Mouse (Mus musculus): ENCODE measurements at regions not wholly inside any gene's neighbourhood (a gene's known extent, or its start where the extent isn't known, plus 50 kb on each side); places are given as distances from the start of the nearest gene placed in this dataset.

GRCm38 (mm10) chr11:31531416-31531815 is 140.3 kb downstream of the Bod1 start:
- Histone ChIP-seq H3K27ac (replicated peaks; ENCODE audit: low read depth, low read length) (no peak overlapping the region), H3K36me3 (ENCODE audit: control insufficient read depth, insufficient read depth, low read length) (no peaks in the 10 kb centered on the region), H3K9ac (ENCODE audit: low read depth, low read length, severe bottlenecking) (no peak overlapping the region), H3K4me3 (replicated peaks; ENCODE audit: low read length) (no peak overlapping the region), H3K27me3 (ENCODE audit: control insufficient read depth, insufficient read depth, low read length) (no peaks in the 10 kb centered on the region), H3K9me3 (ENCODE audit: control insufficient read depth, low read length) (no peaks in the 10 kb centered on the region), H3K4me2 (replicated peaks; ENCODE audit: low read depth, low read length, severe bottlenecking) (no peak overlapping the region), H3K4me1 (ENCODE audit: control insufficient read depth, insufficient read depth, low read length) (no peaks in the 10 kb centered on the region)
- no peak for ATAC-seq (ENCODE audit: low FRiP score, low read depth)
- WGBS: 95% methylated on average over 2 of the region's 2 CpGs
- TF ChIP-seq POLR2A (IDR thresholded peaks at IDR 0.05; ENCODE audit: borderline replicate concordance, extremely low read depth, insufficient read depth, insufficient read length): no peak
- no peak for DNase-seq (ENCODE audit: low spot score)

GRCm38 (mm10) chr11:31530851-31531250 is 140.8 kb downstream of the Bod1 start:
- ATAC-seq (ENCODE audit: low FRiP score, low read depth) (no peak), DNase-seq (ENCODE audit: low spot score) (no peak)
- H3K4me2 ChIP-seq (replicated peaks; ENCODE audit: low read depth, low read length, severe bottlenecking): no peak overlapping the region
- WGBS: 67% methylated on average over 3 of the region's 3 CpGs
- no peaks in the 10 kb centered on the region for H3K36me3 ChIP-seq (ENCODE audit: control insufficient read depth, insufficient read depth, low read length)
- no peak overlapping the region for H3K4me3 ChIP-seq (replicated peaks; ENCODE audit: low read length)
- no peaks in the 10 kb centered on the region for H3K9me3 ChIP-seq (ENCODE audit: control insufficient read depth, low read length)
- no peaks in the 10 kb centered on the region for H3K4me1 ChIP-seq (ENCODE audit: control insufficient read depth, insufficient read depth, low read length)
- no peak for TF ChIP-seq POLR2A (IDR thresholded peaks at IDR 0.05; ENCODE audit: borderline replicate concordance, extremely low read depth, insufficient read depth, insufficient read length)
- no peak overlapping the region for H3K27ac ChIP-seq (replicated peaks; ENCODE audit: low read depth, low read length)
- no peaks in the 10 kb centered on the region for H3K27me3 ChIP-seq (ENCODE audit: control insufficient read depth, insufficient read depth, low read length)
- no peak overlapping the region for H3K9ac ChIP-seq (ENCODE audit: low read depth, low read length, severe bottlenecking)

- H3K4me2 ChIP-seq (replicated peaks; ENCODE audit: low read depth, low read length, severe bottlenecking): no peak overlapping the region
- H3K4me3 ChIP-seq (replicated peaks; ENCODE audit: low read length): no peak overlapping the region
- no peak overlapping the region for H3K27ac ChIP-seq (replicated peaks; ENCODE audit: low read depth, low read length)
- H3K36me3 ChIP-seq (ENCODE audit: control insufficient read depth, insufficient read depth, low read length): no peaks in the 10 kb centered on the region
- no peaks in the 10 kb centered on the region for H3K4me1 ChIP-seq (ENCODE audit: control insufficient read depth, insufficient read depth, low read length)
- WGBS: 90% methylated on average over 2 of the region's 2 CpGs
- TF ChIP-seq POLR2A (IDR thresholded peaks at IDR 0.05; ENCODE audit: borderline replicate concordance, extremely low read depth, insufficient read depth, insufficient read length): no peak
- no peak for ATAC-seq (ENCODE audit: low FRiP score, low read depth)
- no peaks in the 10 kb centered on the region for H3K9me3 ChIP-seq (ENCODE audit: control insufficient read depth, low read length)
- no peak for DNase-seq (ENCODE audit: low spot score)
- H3K27me3 ChIP-seq (ENCODE audit: control insufficient read depth, insufficient read depth, low read length): no peaks in the 10 kb centered on the region
- H3K9ac ChIP-seq (ENCODE audit: low read depth, low read length, severe bottlenecking): no peak overlapping the region
Observed at GRCm38 (mm10) chr11:31529686-31530085, 142.0 kb downstream of the Bod1 start.

DNA sequence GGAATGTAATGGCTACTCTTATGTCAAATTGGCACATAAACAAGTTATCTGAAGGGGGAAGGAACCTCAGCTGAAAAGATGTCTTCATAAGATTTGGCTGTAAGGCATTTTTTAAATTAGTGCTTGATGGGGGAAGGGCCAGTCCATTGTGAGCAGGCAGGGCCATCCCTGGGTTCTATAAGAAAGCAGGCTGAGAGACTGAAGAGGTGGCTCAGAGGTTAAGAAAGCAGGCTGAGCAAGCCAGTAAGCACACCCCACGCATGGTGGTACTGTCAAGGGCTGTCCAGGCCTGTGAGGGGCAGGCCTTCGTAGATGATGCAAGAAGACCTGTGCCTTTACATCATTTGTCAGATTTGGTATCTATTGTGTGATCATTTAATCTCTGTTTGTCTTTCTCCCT is 147.0 kb downstream of the Bod1 start:
- Histone ChIP-seq H3K9me3 (ENCODE audit: control insufficient read depth, low read length) (no peaks in the 10 kb centered on the region), H3K27me3 (ENCODE audit: control insufficient read depth, insufficient read depth, low read length) (no peaks in the 10 kb centered on the region), H3K9ac (ENCODE audit: low read depth, low read length, severe bottlenecking) (no peak overlapping the region), H3K27ac (replicated peaks; ENCODE audit: low read depth, low read length) (no peak overlapping the region), H3K36me3 (ENCODE audit: control insufficient read depth, insufficient read depth, low read length) (no peaks in the 10 kb centered on the region), H3K4me2 (replicated peaks; ENCODE audit: low read depth, low read length, severe bottlenecking) (no peak overlapping the region), H3K4me3 (replicated peaks; ENCODE audit: low read length) (no peak overlapping the region), H3K4me1 (ENCODE audit: control insufficient read depth, insufficient read depth, low read length) (no peaks in the 10 kb centered on the region)
- ATAC-seq (ENCODE audit: low FRiP score, low read depth) (no peak), DNase-seq (ENCODE audit: low spot score) (no peak)
- 78% methylated on average over 2 of the region's 2 CpGs for WGBS
- TF ChIP-seq POLR2A (IDR thresholded peaks at IDR 0.05; ENCODE audit: borderline replicate concordance, extremely low read depth, insufficient read depth, insufficient read length): no peak

DNA sequence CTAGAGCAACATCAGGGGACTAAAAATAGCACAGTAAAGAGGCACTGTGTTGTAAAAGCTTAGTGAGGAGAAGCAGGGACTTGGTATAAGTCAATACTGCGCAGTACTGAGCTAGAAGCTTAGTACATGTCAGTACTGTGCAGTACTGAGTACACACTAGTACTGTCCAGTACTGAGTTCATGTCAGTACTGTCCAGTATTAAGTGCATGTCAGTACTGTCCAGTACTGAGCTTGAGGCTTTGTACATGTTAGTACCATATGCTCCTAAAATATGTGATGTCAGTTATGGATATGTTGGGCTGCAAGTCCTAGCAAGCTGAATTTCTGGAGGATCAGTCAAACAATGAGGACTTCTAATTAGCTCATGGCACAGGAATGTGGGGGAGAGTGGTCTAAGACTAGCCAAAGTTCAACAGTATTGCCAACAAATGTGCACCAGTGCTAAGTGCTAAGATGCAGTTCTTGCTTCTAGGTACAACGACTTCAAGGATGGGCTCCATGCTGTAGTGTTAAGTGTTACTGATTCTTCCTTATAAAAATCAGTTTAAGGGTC is 147.5 kb downstream of the Bod1 start:
- H3K9ac ChIP-seq (ENCODE audit: low read depth, low read length, severe bottlenecking): no peak overlapping the region
- no peaks in the 10 kb centered on the region for H3K9me3 ChIP-seq (ENCODE audit: control insufficient read depth, low read length)
- H3K4me2 ChIP-seq (replicated peaks; ENCODE audit: low read depth, low read length, severe bottlenecking): no peak overlapping the region
- H3K4me1 ChIP-seq (ENCODE audit: control insufficient read depth, insufficient read depth, low read length): no peaks in the 10 kb centered on the region
- DNase-seq (ENCODE audit: low spot score): no peak
- no peak overlapping the region for H3K27ac ChIP-seq (replicated peaks; ENCODE audit: low read depth, low read length)
- no peaks in the 10 kb centered on the region for H3K27me3 ChIP-seq (ENCODE audit: control insufficient read depth, insufficient read depth, low read length)
- H3K4me3 ChIP-seq (replicated peaks; ENCODE audit: low read length): no peak overlapping the region
- ATAC-seq (ENCODE audit: low FRiP score, low read depth): no peak
- no peak for TF ChIP-seq POLR2A (IDR thresholded peaks at IDR 0.05; ENCODE audit: borderline replicate concordance, extremely low read depth, insufficient read depth, insufficient read length)
- no peaks in the 10 kb centered on the region for H3K36me3 ChIP-seq (ENCODE audit: control insufficient read depth, insufficient read depth, low read length)
- 78% methylated on average over 2 of the region's 2 CpGs for WGBS

DNA sequence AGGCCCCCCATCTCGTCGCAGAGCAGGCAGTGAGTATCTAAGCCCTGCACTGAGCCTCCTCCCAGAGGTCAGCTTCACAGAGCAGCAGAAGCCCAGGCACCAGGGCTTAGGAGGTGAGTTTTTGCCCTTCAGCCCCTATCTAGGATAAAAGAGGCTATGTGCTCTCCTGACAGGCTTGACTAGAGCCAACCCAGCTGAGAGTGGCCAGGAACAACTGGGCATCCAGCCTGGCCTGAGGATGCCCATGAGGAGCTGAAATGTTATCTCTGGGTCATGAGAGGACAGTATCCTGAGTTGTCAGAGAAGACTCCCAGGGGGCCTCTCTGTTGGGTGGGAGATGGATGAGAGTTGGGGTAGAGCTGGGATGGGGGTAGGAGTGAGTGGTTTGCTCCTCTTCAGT is 149.6 kb downstream of the Bod1 start:
- Histone ChIP-seq H3K4me3 (replicated peaks; ENCODE audit: low read length) (no peak overlapping the region), H3K36me3 (ENCODE audit: control insufficient read depth, insufficient read depth, low read length) (no peaks in the 10 kb centered on the region), H3K27me3 (ENCODE audit: control insufficient read depth, insufficient read depth, low read length) (no peaks in the 10 kb centered on the region), H3K4me1 (ENCODE audit: control insufficient read depth, insufficient read depth, low read length) (no peaks in the 10 kb centered on the region), H3K27ac (replicated peaks; ENCODE audit: low read depth, low read length) (no peak overlapping the region), H3K4me2 (replicated peaks; ENCODE audit: low read depth, low read length, severe bottlenecking) (no peak overlapping the region), H3K9ac (ENCODE audit: low read depth, low read length, severe bottlenecking) (no peak overlapping the region), H3K9me3 (ENCODE audit: control insufficient read depth, low read length) (no peaks in the 10 kb centered on the region)
- TF ChIP-seq POLR2A (IDR thresholded peaks at IDR 0.05; ENCODE audit: borderline replicate concordance, extremely low read depth, insufficient read depth, insufficient read length): no peak
- 75% methylated on average over 2 of the region's 2 CpGs for WGBS
- ATAC-seq (ENCODE audit: low FRiP score, low read depth) (no peak), DNase-seq (ENCODE audit: low spot score) (no peak)

All from limb, embryonic 14.5 days (tissue).